Mouse (Mus musculus) stomach, postnatal 0 days (tissue): ENCODE data around the gene Ces1g.

Experiments used
- CTCF ChIP-seq: IDR thresholded peaks from 2 replicates; pipeline ENCODE4 v1.5.1; 2016; ENCODE audit warnings: antibody characterized with exemption, low read depth, mild to moderate bottlenecking, moderate library complexity
- EP300 ChIP-seq: optimal IDR thresholded peaks from 2 replicates; pipeline ENCODE3; 2016; ENCODE audit warnings: antibody characterized with exemption

DNA sequence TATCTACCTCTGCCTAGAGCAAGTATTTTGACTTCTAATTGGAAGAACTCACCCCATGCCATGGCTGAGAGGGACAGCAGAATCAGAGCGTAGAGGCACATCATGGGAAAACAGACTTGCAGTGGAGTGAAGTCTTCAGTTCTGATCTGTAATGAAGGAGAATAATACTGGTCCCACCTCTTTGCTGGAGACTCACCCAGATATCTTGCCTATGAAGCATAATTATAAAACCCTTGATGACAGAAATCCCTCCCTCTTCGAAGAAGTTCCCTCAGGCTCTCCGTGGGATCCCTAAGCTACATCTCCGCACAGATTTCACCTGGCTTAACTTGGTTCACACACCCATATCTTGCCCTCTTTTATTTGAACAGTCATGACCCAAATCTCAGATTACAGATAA, 42.5 kb upstream of the Ces1g start, which contains the start of gene Ces1h:
- TF ChIP-seq CTCF (no peak), EP300 (no peak)
